Mouse (Mus musculus) intestine, postnatal 0 days (tissue): ENCODE measurements around the gene Lrrc20. TPM values are rescaled to one million over a fixed set of nuclear protein-coding genes. Genes with fewer than 3 reads are reported as not detected.
A peak's percentile ranks its signal among the peaks of the same experiment; 100 is the strongest.

Experiments used
- ATAC-seq: fragments of 200-750 bp; cut with Nextera tagmentation; 2 replicates; pipeline ENCODE4 v1.8.0; 2017; ENCODE audit warnings: mild to moderate bottlenecking, moderate TSS enrichment, moderate library complexity
- H3K27ac ChIP-seq: fragments of 300-500 bp; sonication (generic); 2 replicates; pipeline ENCODE4 v1.5.1; 2014; ENCODE audit warnings: mild to moderate bottlenecking, low read depth, low read length, moderate library complexity
- H3K27me3 ChIP-seq: fragments of 300-500 bp; sonication (generic); replicated peaks from 2 replicates; pipeline ENCODE4 v1.6.1; 2014; ENCODE audit warnings: low read length, mixed read lengths; ENCODE audit not compliant: control insufficient read depth, insufficient read depth
- H3K36me3 ChIP-seq: fragments of 300-500 bp; sonication (generic); 2 replicates; pipeline ENCODE4 v1.6.1; 2014; ENCODE audit warnings: mild to moderate bottlenecking, moderate library complexity; ENCODE audit not compliant: control insufficient read depth, insufficient read depth
- H3K4me1 ChIP-seq: fragments of 300-500 bp; sonication (generic); replicated peaks from 2 replicates; pipeline ENCODE4 v1.6.1; 2014; ENCODE audit warnings: antibody characterized with exemption, low read length, mixed read lengths; ENCODE audit not compliant: control insufficient read depth, insufficient read depth
- H3K4me2 ChIP-seq: fragments of 300-500 bp; sonication (generic); replicated peaks from 2 replicates; pipeline ENCODE4 v1.6.1; 2014; ENCODE audit warnings: low read depth, mild to moderate bottlenecking, moderate library complexity
- H3K4me3 ChIP-seq: fragments of 300-500 bp; sonication (generic); 2 replicates; pipeline ENCODE4 v1.5.1; 2014; ENCODE audit warnings: low read depth, low read length
- H3K9ac ChIP-seq: fragments of 300-500 bp; sonication (generic); 2 replicates; pipeline ENCODE4 v1.6.1; 2014; ENCODE audit warnings: mild to moderate bottlenecking, low read depth, low read length
- H3K9me3 ChIP-seq: fragments of 300-500 bp; sonication (generic); 2 replicates; pipeline ENCODE4 v1.6.1; 2016; ENCODE audit warnings: mixed run types; ENCODE audit not compliant: control insufficient read depth
- CTCF ChIP-seq: sonication (generic); IDR thresholded peaks from 2 replicates; pipeline ENCODE4 v1.5.1; 2016; ENCODE audit warnings: low read depth, mild to moderate bottlenecking, control low read depth, antibody characterized with exemption, moderate library complexity
- WGBS: fragments of 180-500 bp; shearing (Covaris S2); extraction: QIAGEN DNeasy Blood & Tissue Kit; methylation state at CpG from one replicate; pipeline ENCODE4 v1.1.7; 2014; 5-methylcytosine and 5-hydroxymethylcytosine counted together
- polyA plus RNA-seq: library from polyadenylated mRNA; unstranded; fragments of >200 nt; fragmentation: Nextera tagmentation; extraction: Ambion mirVana; gene quantifications from 2 replicates; pipeline ENCODE4 v1.2.1, GENCODE M21; 2015

The Lrrc20 gene
- polyA plus RNA-seq, 1 experiment from 2014 or later, result 3.3 TPM

DNA sequence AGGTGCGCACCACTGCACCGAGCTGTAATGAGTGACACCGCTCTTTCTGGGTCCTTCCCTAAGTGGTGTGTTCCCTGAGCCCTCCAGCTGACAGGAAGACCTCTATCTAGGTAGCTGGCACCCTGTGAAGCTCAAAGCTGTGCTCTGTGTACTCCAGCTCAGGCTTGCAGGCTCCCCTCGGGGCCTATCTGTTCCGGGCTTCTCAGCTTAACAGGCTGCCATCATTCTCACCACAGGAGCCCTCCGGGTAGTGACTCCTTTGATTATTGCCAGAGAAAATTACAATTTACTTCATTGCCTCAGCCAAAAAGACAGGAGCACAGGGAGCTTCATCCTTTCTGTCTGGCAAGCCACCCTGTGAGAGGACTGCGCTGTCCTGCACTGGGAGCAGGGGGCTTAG is 57.7 kb downstream of the Lrrc20 start:
- 92% methylated on average over 7 of the region's 7 CpGs for WGBS
- no peaks in the 10 kb centered on the region for H3K9me3 ChIP-seq
- ATAC-seq, result no peak

DNA sequence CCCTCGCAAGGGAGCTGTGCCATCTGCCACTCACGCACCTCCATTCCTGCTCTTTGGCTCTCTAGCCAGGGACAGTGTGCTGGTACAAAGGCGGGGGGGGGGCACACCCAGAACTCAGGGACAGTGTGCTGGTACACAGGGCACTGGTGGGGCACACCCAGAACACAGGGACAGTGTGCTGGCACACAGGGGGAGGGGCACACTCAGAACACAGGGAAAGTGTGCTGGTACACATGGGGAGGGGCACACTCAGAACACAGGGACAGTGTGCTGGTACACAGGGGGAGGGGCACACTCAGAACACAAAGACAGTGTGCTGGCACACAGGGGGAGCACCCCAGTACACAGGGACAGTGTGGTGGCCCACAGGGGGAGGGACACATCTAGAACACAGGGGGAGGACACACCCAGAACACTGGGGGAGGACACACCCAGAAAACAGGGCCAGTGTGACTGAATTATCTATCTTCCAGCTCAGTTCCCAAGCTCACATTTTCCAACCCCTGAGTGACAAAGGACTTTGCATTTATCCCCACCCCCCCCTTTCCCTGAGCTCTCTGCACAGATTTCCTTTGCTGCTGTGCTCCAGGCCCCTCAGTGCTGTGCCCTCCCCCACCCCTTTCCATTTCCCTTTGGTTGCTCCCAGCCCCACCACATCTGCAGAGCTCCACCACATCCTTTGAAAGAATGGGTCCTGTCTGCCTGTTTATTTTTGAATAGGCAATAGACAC is 58.9 kb downstream of the Lrrc20 start:
- no peak overlapping the region for H3K4me3 ChIP-seq
- no peaks in the 10 kb centered on the region for H3K27me3 ChIP-seq
- ATAC-seq, result peak; percentile 56
- H3K4me1 ChIP-seq, result 0 out of 2 replicates have a peak, but pooled peaks cover 3% of the 10 kb centered on the region
- 66% methylated on average over 3 of the region's 3 CpGs for WGBS
- H3K9me3 ChIP-seq, result no peaks in the 10 kb centered on the region
- no peak overlapping the region for H3K9ac ChIP-seq
- no peak overlapping the region for H3K27ac ChIP-seq
- no peak overlapping the region for H3K4me2 ChIP-seq
- no peak for TF ChIP-seq CTCF
- H3K36me3 ChIP-seq, result no peaks in the 10 kb centered on the region; the same call in 1 of the 2 replicates

More for the DNA sequence above, 57.7 kb downstream of the Lrrc20 start:
- Histone ChIP-seq H3K9ac (no peak overlapping the region), H3K4me1 (0 out of 2 replicates have a peak, but pooled peaks cover 3% of the 10 kb centered on the region), H3K4me2 (no peak overlapping the region), H3K36me3 (no peaks in the 10 kb centered on the region; the same call in 1 of the 2 replicates), H3K27me3 (no peaks in the 10 kb centered on the region), H3K4me3 (no peak overlapping the region), H3K27ac (no peak overlapping the region)
- TF ChIP-seq CTCF, result no peak

- ATAC-seq, result no peak
- no peak for TF ChIP-seq CTCF
- H3K4me3 ChIP-seq, result no peak overlapping the region
Observed at GRCm38 (mm10) chr10:61535441-61535840, 59.8 kb downstream of the Lrrc20 start.

GRCm38 (mm10) chr10:61536130-61537035 is 60.8 kb downstream of the Lrrc20 start:
- peak; percentile 42; the same call in 1 of the 2 replicates for ATAC-seq
- peak overlapping the region; percentile 24 for H3K4me2 ChIP-seq
- no peak for TF ChIP-seq CTCF
- no peaks in the 10 kb centered on the region for H3K9me3 ChIP-seq
- no peaks in the 10 kb centered on the region for H3K27me3 ChIP-seq
- no peaks in the 10 kb centered on the region; the same call in 1 of the 2 replicates for H3K36me3 ChIP-seq
- H3K27ac ChIP-seq, result peak overlapping the region; percentile 50; the same call in 1 of the 2 replicates
- 0 out of 2 replicates have a peak, but pooled peaks cover 3% of the 10 kb centered on the region for H3K4me1 ChIP-seq
- no peak overlapping the region for H3K9ac ChIP-seq
- WGBS, result 26% methylated on average over 20 of the region's 20 CpGs
- no peak overlapping the region for H3K4me3 ChIP-seq

More at GRCm38 (mm10) chr10:61535441-61535840, 59.8 kb downstream of the Lrrc20 start:
- Histone ChIP-seq H3K27ac (no peak overlapping the region), H3K9me3 (no peaks in the 10 kb centered on the region), H3K4me1 (0 out of 2 replicates have a peak, but pooled peaks cover 3% of the 10 kb centered on the region), H3K4me2 (no peak overlapping the region), H3K27me3 (no peaks in the 10 kb centered on the region), H3K36me3 (no peaks in the 10 kb centered on the region; the same call in 1 of the 2 replicates), H3K9ac (no peak overlapping the region)
- 76% methylated on average over 4 of the region's 4 CpGs for WGBS

GRCm38 (mm10) chr10:61537036-61537380 is 61.4 kb downstream of the Lrrc20 start:
- Histone ChIP-seq H3K9me3 (no peaks in the 10 kb centered on the region), H3K27ac (no peak overlapping the region), H3K4me3 (no peak overlapping the region), H3K4me1 (0 out of 2 replicates have a peak, but pooled peaks cover 3% of the 10 kb centered on the region), H3K27me3 (no peaks in the 10 kb centered on the region), H3K36me3 (no peaks in the 10 kb centered on the region; the same call in 1 of the 2 replicates), H3K9ac (no peak overlapping the region), H3K4me2 (no peak overlapping the region)
- TF ChIP-seq CTCF, result no peak
- ATAC-seq, result no peak
- 67% methylated on average over 5 of the region's 5 CpGs for WGBS

- H3K36me3 ChIP-seq, result no peaks in the 10 kb centered on the region
- WGBS, result 66% methylated on average over 4 of the region's 4 CpGs
- no peaks in the 10 kb centered on the region for H3K27me3 ChIP-seq
Observed at GRCm38 (mm10) chr10:61538446-61538845, 62.8 kb downstream of the Lrrc20 start.

More at GRCm38 (mm10) chr10:61538446-61538845, 62.8 kb downstream of the Lrrc20 start:
- no peak for TF ChIP-seq CTCF
- H3K4me2 ChIP-seq, result no peak overlapping the region
- H3K27ac ChIP-seq, result no peak overlapping the region
- no peak overlapping the region for H3K4me3 ChIP-seq
- H3K4me1 ChIP-seq, result 0 out of 2 replicates have a peak, but pooled peaks cover 3% of the 10 kb centered on the region
- ATAC-seq, result no peak
- H3K9ac ChIP-seq, result no peak overlapping the region
- H3K9me3 ChIP-seq, result no peaks in the 10 kb centered on the region
